In genomic region chr5:124530655-124531582, GRCm38 (mm10) we compare ENCODE assay signal across 8 mouse cellular contexts. TPM values are rescaled to one million over a fixed set of nuclear protein-coding genes. Genes with fewer than 3 reads are reported as not detected.
A peak's percentile ranks its signal among the peaks of the same experiment; 100 is the strongest.
DNase-seq lines count a peak whose midpoint lies in the region; ATAC-seq and TF ChIP-seq lines count a peak whose summit lies in the region.

Gene Rilpl1, minus strand, starts transcription at chr5:124531391.

- TF ChIP-seq CTCF in midbrain, postnatal 0 days (IDR thresholded peaks at IDR 0.05), result no peak

- H3K9me3 ChIP-seq in embryonic facial prominence, embryonic 12.5 days, result no peaks in the 10 kb centered on the region
- H3K9me3 ChIP-seq in midbrain, postnatal 0 days (ENCODE audit: low read length), result no peaks in the 10 kb centered on the region
- no peaks in the 10 kb centered on the region for H3K9me3 ChIP-seq in stomach, embryonic 16.5 days (replicated peaks; ENCODE audit: control insufficient read depth, low read length)

- peaks cover 36% of the 10 kb centered on the region for H3K4me1 ChIP-seq in embryonic facial prominence, embryonic 12.5 days
- peaks cover 9% of the 10 kb centered on the region for H3K4me1 ChIP-seq in midbrain, postnatal 0 days (ENCODE audit: insufficient read depth, low read length)
- H3K4me1 ChIP-seq in stomach, embryonic 16.5 days (ENCODE audit: control insufficient read depth, insufficient read depth, low read length), result peaks cover 34% of the 10 kb centered on the region

- peak within 1 kb of the TSS; percentile 81 for H3K4me3 ChIP-seq in embryonic facial prominence, embryonic 12.5 days
- H3K4me3 ChIP-seq in midbrain, postnatal 0 days (ENCODE audit: low read depth, low read length), result peak within 1 kb of the TSS; percentile 81
- peak within 1 kb of the TSS; percentile 70 for H3K4me3 ChIP-seq in stomach, embryonic 16.5 days (replicated peaks; ENCODE audit: low read length)

- peaks cover 5% of the 10 kb centered on the region; the same call in 1 of the 2 replicates for H3K36me3 ChIP-seq in embryonic facial prominence, embryonic 12.5 days
- no peaks in the 10 kb centered on the region for H3K36me3 ChIP-seq in midbrain, postnatal 0 days (ENCODE audit: insufficient read depth, low read length)
- H3K36me3 ChIP-seq in stomach, embryonic 16.5 days (ENCODE audit: control insufficient read depth, insufficient read depth, low read length), result no peaks in the 10 kb centered on the region

- peak within 1 kb of the TSS; percentile 79 for H3K9ac ChIP-seq in embryonic facial prominence, embryonic 12.5 days
- peak within 1 kb of the TSS; percentile 79 for H3K9ac ChIP-seq in midbrain, postnatal 0 days (replicated peaks; ENCODE audit: low read length, poor library complexity, severe bottlenecking)
- peak within 1 kb of the TSS; percentile 80 for H3K9ac ChIP-seq in stomach, embryonic 16.5 days (ENCODE audit: low read length)

- WGBS in embryonic facial prominence, embryonic 12.5 days, result under 1% methylated on average over 93 of the region's 96 CpGs
- under 1% methylated on average over 69 of the region's 96 CpGs for WGBS in midbrain, postnatal 0 days
- WGBS in stomach, embryonic 16.5 days, result under 1% methylated on average over 79 of the region's 96 CpGs

- H3K27me3 ChIP-seq in embryonic facial prominence, embryonic 12.5 days, result no peaks in the 10 kb centered on the region; the same call in 1 of the 2 replicates
- no peaks in the 10 kb centered on the region for H3K27me3 ChIP-seq in midbrain, postnatal 0 days (ENCODE audit: insufficient read depth, low read length)
- no peaks in the 10 kb centered on the region for H3K27me3 ChIP-seq in stomach, embryonic 16.5 days (ENCODE audit: control insufficient read depth, insufficient read depth, low read length)

- ATAC-seq in embryonic facial prominence, embryonic 12.5 days (ENCODE audit: insufficient number of reproducible peaks, insufficient read depth, low FRiP score, low TSS enrichment), result peak; percentile 88
- ATAC-seq in midbrain, postnatal 0 days (ENCODE audit: low FRiP score), result peak; percentile 93
- ATAC-seq in stomach, embryonic 16.5 days (ENCODE audit: insufficient read depth, low FRiP score), result peak; percentile 84

- peak within 1 kb of the TSS; percentile 77 for H3K4me2 ChIP-seq in embryonic facial prominence, embryonic 12.5 days (replicated peaks)
- peak within 1 kb of the TSS; percentile 86 for H3K4me2 ChIP-seq in midbrain, postnatal 0 days (ENCODE audit: low read depth, low read length, poor library complexity, severe bottlenecking)
- H3K4me2 ChIP-seq in stomach, embryonic 16.5 days (ENCODE audit: low read depth, low read length), result peak within 1 kb of the TSS; percentile 89

- H3K27ac ChIP-seq in embryonic facial prominence, embryonic 12.5 days, result peak within 1 kb of the TSS; percentile 87
- peak within 1 kb of the TSS; percentile 69 for H3K27ac ChIP-seq in midbrain, postnatal 0 days (ENCODE audit: low read depth, low read length)
- peak within 1 kb of the TSS; percentile 87 for H3K27ac ChIP-seq in stomach, embryonic 16.5 days (ENCODE audit: low read length)

- DNase-seq in 3134 (ENCODE audit: extremely low read depth, insufficient read length, low spot score) (peak; percentile 74), liver (peak; percentile 75)
- peak; percentile 89 for DNase-seq in adrenal gland, postnatal 10 days
- peak; percentile 84 to 88 for DNase-seq in heart, adult 9 months (ENCODE audit: low spot score in 2 of 2)
- DNase-seq in kidney, adult 9 months, result peak; percentile 73
- DNase-seq in midbrain, postnatal 0 days (ENCODE audit: low spot score), result peak; percentile 87

RNA-seq across cellular contexts. Expression of gene Rilpl1, which starts in this region (rescaled TPM):
- 10 to 100 TPM; 18.2 to 23.4 TPM for total RNA-seq in adrenal gland, postnatal 10 days (2021)
- polyA plus RNA-seq in embryonic facial prominence, embryonic 12.5 days (2016; fragmentation: Nextera tagmentation; extraction: Ambion mirVana), result 29.2 and 29.6 TPM in 2 replicates
- 14.8 and 14.9 TPM in 2 replicates for total RNA-seq in midbrain, postnatal 0 days (2014; rRNA removed)
- 11.2 and 11.9 TPM in 2 replicates for polyA plus RNA-seq in midbrain, postnatal 0 days (2015; fragmentation: Nextera tagmentation; extraction: Ambion mirVana)
- 8.9 and 11.0 TPM in 2 replicates for polyA plus RNA-seq in stomach, embryonic 16.5 days (2015; fragmentation: Nextera tagmentation; extraction: Ambion mirVana)

Comparison
In these comparisons a context has a peak if more than half of its experiments do, and no peak if none do; other contexts are left out.
1. Peak in every context shown above with its lines: DNase-seq, ATAC-seq, H3K4me3 ChIP-seq and H3K27ac ChIP-seq.